Mouse (Mus musculus) right cerebral cortex, adult 18-20 months (tissue): ENCODE measurements around the gene Lpcat3.
"Not testable (repeated sequence)": the region's sequence is repeated elsewhere in the genome, so short reads cannot be mapped to it uniquely, and the experiment has no call there.

ENCODE experiments used
- DNase-seq: peaks from one replicate; pipeline ENCODE4 v3.0.0; 2022; ENCODE audit warnings: mixed read lengths

Gene Lpcat3

GRCm38 (mm10) chr6:124662477-124663423 lies at the start of gene Lpcat3:
Lpcat3 (plus strand) TSS chr6:124663027.
- DNase-seq = peak; percentile 98

GRCm38 (mm10) chr6:124625612-124626011 lies 37.2 kb upstream of the Lpcat3 start:
- no peak for DNase-seq

GRCm38 (mm10) chr6:124626184-124626583 lies 36.6 kb upstream of the Lpcat3 start:
- DNase-seq = not testable (repeated sequence)

- no peak for DNase-seq
These were observed 32.1 kb upstream of the Lpcat3 start for GRCm38 (mm10) chr6:124630763-124631162.

GRCm38 (mm10) chr6:124635985-124636384 lies 26.8 kb upstream of the Lpcat3 start, which contains the start of gene C1s2:
C1s2 (minus strand) TSS chr6:124636085.
- not testable (repeated sequence) for DNase-seq

- DNase-seq = not testable (repeated sequence)
These were observed 25.9 kb upstream of the Lpcat3 start for GRCm38 (mm10) chr6:124636858-124637460.

- no peak for DNase-seq
These were observed 22.8 kb upstream of the Lpcat3 start for GRCm38 (mm10) chr6:124640041-124640440.

GRCm38 (mm10) chr6:124640997-124641396 lies 21.8 kb upstream of the Lpcat3 start:
- DNase-seq = peak; percentile 21

- no peak for DNase-seq
These were observed 16.4 kb upstream of the Lpcat3 start for GRCm38 (mm10) chr6:124646394-124646793.

- DNase-seq = no peak
These were observed 6.9 kb upstream of the Lpcat3 start for GRCm38 (mm10) chr6:124655893-124656292.

GRCm38 (mm10) chr6:124658067-124658466 lies 4.8 kb upstream of the Lpcat3 start:
- no peak for DNase-seq

GRCm38 (mm10) chr6:124661156-124661806 lies 1.5 kb upstream of the Lpcat3 start:
- no peak for DNase-seq

- DNase-seq = no peak
These were observed 832 bp upstream of the Lpcat3 start for GRCm38 (mm10) chr6:124661995-124662394.

- no peak for DNase-seq
These were observed 583 bp downstream of the Lpcat3 start for GRCm38 (mm10) chr6:124663424-124663795.

GRCm38 (mm10) chr6:124664256-124664655 lies 1.4 kb downstream of the Lpcat3 start:
- no peak for DNase-seq

GRCm38 (mm10) chr6:124665011-124665410 lies 2.2 kb downstream of the Lpcat3 start:
- DNase-seq = no peak

GRCm38 (mm10) chr6:124669234-124669859 lies 6.5 kb downstream of the Lpcat3 start:
- no peak for DNase-seq

- no peak for DNase-seq
These were observed 7.6 kb downstream of the Lpcat3 start for GRCm38 (mm10) chr6:124670281-124670900.

GRCm38 (mm10) chr6:124672100-124672499 lies 9.3 kb downstream of the Lpcat3 start:
- DNase-seq = no peak

GRCm38 (mm10) chr6:124673619-124674018 lies 10.8 kb downstream of the Lpcat3 start:
- DNase-seq = peak; percentile 48

GRCm38 (mm10) chr6:124674591-124674990 lies 11.8 kb downstream of the Lpcat3 start:
- no peak for DNase-seq

GRCm38 (mm10) chr6:124676171-124676570 lies 13.3 kb downstream of the Lpcat3 start:
- DNase-seq = no peak
